Mouse (Mus musculus) adrenal gland, postnatal 25 days (tissue): ENCODE data around the gene Dchs2. TPM values are rescaled to one million over a fixed set of nuclear protein-coding genes. Genes with fewer than 3 reads are reported as not detected.

Source experiments
- DNase-seq: peaks from one replicate; pipeline ENCODE4 v3.0.0; 2021; ENCODE audit warnings: mixed read lengths
- total RNA-seq: library from RNA; stranded (reverse); gene quantifications from 2 replicates; pipeline ENCODE4 v1.2.3, GENCODE M21; 2021

Gene Dchs2
- total RNA-seq, 1 experiment from 2014 or later, result 0.52 TPM

DNA sequence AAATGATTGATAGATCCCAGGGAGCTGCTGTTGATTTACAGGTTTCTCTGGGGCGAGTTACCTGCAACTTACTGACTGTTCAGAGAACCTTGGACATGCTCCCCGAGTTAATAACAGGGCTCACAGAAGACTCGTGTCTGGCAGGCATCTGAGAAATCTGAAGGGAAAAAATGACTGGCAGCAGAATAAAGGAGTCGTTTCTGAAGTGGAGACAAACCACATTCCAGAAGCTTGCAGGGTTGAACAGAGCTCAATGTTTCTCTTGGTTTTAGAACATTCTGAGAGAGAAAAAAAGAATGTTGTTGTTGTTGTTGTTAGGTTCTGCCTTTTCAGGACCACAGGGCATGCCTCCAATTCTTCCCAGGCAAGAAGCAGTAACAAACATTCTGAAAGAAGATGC lies 131.7 kb downstream of the Dchs2 start:
- DNase-seq, result no peak

DNA sequence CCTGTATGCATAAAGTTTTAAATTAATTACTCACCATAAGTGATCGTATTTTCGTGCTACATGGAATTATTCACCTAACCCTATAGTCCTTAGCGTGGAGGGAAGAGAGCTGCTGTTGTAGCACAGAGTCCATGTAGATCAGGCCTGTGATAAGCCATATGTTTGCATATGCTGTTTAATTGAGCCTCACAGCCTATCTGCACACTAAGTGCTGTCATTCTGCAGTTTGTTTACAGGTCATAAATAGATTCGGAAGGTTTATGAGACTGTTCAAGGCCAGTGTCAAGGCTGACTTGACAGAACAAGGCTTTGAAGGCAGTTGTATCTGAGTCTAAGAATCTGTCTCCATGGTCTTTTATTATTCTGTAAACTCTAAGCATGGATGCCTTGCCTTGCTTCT lies 138.3 kb downstream of the Dchs2 start:
- no peak for DNase-seq

DNA sequence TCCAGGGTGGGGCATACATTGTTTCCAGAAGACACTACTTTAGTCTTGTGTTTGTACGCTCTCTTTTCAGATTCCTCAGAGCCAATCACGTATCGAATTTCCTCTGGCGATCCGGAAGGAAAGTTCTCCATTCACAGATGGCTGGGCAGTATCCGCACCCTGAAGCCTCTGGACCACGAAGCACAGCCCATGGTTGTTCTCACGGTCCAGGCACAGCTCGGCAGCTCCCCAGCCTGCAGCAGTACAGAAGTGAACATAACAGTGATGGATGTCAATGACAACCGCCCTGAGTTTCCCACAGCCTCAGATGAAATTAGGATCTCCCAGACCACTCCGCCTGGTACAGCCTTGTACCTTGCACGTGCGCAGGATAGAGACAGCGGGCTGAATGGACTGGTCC lies 142.5 kb downstream of the Dchs2 start:
- DNase-seq, result no peak

DNA sequence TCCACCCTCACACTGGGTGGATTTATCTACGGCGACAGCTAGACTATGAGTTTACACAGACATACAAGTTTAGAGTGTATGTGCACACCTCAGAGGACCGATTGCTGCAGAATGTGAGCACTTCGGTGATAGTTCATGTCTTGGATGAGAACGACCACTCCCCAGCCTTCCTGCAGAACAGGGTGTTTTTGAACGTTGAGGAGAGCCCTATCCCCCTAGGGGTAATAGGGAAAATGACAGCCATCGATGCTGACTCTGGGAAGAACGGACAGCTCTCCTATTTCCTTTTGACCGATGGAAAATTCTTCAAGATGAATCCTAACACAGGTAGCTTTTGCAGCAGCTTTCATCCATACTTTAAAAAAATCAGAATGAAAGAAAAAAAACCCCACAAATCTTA lies 143.2 kb downstream of the Dchs2 start:
- no peak for DNase-seq

DNA sequence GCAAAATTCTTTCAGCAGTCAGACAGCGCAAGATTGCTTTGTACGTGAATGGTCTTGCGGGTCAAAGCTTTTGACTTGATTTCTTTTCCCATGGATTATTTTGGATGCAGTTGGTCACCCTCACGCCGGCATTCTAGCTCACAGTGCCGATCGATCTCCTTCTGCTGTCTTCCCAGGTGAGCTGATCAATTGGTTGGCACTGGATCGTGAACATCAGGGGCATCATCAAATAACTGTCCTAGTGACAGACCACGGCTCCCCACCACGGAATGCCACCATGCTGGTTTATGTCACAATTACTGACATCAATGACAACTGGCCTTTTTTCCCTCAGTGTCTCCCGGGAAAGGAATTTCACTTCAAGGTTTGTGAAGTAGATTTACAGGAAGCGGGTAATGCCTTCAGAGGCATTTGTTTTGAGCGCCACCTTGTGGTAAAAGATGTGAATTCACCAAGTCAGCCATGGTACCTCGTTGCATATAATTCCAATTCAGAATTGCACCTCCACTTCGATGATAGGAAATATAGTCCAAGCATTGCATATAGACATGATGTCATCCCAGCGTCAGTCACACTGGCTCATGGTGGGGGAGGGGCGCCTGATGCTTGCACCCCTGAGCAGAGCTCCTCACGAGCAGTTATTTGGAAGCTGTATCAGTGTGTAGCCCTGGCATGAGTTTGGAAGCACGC lies 146.0 kb downstream of the Dchs2 start:
- DNase-seq, result peak; percentile 38

DNA sequence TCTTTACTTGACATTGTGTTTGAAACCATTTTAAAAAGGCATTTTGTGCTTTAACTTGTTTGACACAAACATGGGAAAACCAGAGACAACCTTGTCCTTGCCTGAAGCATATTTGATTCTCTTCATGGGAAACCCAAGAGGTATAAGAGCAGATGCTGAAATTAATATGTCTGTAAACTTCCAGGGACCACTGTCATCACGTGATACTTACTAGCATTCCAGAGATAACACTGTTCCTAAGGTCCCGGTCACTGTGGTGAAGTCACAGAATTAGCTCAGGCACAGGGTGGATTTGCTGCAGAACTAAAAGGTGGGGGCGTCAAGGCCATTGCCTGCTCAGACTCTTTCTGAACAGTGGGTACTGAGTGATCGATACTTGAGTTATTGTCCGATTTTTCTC lies 148.0 kb downstream of the Dchs2 start:
- DNase-seq, result no peak

DNA sequence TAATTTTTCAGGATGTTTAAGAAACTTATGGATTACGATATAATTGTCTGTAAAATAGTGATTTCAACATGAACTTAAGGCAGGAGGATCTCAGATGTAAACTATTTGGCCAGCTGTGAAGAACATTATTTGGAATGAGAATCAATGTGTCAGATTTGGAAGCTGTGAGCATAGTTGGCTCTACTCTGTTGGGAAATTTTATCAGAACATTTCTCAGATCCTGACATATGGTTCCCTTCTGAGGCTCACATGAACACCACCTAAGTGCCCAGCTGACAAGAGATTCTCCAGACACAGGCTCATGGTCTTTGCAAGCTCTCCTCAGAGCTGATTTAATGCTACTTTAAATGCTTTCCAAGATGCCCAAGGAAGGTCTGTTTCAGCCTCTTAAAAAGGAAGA lies 156.1 kb downstream of the Dchs2 start:
- DNase-seq, result no peak

DNA sequence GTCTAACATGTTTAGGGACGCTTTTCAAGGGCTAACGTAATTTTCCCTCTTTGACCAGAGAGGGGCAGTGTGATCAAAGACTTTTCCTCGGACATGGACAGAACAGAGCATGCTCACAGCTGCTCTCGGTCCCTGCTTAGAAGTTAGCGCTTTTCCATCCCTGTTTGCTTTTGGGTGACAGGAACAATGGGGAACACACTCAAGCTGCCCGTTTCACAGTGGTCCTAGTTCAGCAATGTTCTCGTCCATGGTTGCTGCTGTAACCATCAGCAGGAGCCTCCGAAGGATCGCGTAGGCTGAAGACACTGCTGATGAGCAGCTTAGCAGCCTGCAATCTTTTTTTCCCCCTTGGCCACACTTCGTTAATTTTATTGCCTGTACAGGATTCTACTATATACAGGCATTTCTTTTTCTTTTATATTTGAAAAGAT lies 159.2 kb downstream of the Dchs2 start:
- no peak for DNase-seq

DNA sequence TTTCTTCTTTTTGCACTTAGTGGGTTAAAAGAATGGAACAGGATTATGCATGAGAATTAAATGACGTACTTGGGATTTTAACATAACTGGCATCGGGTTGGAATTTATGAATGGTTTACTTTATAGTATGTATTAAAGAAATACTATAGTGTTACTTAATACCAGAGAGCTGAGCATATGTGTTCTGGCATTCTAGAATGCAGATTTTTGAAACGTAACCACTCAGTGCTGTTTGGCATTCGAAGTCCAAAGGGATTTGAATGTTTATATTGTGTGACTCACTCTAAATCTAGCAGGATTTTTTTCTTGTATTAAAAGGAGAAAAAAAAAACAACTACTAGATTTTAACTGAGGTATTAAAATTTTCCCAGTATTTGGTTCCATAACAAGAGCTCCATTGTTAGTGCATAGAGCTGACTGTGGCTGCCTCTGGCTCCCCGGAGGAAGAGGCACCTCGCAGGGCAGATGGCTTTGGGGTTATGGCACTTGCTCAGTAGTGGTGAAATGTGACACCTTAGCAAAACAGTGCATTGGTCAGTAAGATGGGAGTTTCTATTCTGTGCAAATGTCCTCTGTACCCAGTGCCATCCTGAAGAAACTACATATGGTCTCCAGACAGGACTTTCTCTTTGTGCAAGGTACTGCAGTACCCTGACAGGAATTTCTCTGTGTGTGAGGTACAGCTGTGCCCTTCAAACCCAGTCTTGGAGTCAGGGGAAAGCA lies 160.5 kb downstream of the Dchs2 start:
- DNase-seq, result no peak

DNA sequence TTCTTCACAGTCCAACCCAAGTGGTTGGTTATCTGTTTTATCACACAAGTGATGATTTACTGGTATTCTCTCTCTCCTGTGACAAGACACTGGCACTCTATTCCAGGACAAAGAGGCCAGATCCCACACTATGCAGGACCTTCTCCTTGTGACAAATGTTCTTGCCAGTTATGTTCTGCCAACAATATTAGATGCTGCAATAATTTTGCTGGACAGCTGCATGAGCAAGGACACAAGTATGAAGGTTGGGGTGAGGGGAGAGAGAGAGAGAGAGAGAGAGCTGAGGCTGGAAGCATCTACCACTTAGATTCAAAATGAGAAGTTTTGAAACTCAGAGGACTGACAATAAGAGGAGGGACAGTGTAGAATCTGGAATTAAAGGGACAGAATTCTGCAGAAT lies 162.7 kb downstream of the Dchs2 start:
- no peak for DNase-seq

DNA sequence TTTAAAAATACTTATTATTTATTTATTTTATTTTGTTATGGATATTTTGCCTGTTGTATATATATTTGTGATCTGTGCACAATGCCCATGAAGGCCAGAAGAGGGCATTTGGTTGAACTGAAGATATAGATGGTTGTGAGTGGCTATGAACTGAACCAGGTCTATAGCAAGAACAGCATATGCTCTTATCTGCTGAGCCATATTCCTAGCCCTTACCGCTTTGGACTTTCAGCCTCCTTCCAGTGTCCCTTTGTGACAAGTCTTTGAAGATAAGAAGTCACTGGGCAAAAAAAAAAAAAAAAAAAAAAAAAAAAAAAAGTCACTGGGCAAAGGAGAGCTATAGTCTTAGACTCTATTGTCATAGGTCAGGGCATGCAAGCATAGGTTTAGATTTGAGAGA lies 163.2 kb downstream of the Dchs2 start:
- DNase-seq, result no peak

DNA sequence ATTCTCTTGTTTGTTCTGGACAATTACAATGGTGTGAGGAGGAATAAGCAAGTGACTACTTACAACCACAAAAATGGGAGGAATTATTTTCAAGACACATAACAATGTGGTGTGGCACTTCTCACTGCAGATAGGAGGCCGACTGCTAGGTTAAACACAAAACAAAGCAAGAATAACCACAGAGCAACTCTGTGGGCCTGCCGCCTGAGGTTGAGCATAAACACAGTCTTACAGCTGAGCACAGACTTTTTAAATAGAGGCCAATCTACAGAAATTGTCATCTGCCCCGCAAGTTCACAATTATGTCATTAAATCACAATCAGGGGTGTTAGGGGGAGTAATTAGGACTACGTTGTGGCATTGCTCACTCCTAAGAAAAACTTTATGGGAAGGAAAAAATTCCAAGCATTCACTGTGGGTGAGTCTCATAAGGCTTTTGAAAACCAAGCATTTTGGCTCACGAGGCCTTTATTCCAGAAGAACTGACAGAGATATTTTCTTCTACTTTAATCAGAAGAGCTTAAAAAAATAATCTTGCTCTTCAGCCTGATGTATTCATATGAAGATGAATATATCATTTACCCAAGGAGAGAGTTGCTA lies 172.1 kb downstream of the Dchs2 start:
- DNase-seq, result no peak

DNA sequence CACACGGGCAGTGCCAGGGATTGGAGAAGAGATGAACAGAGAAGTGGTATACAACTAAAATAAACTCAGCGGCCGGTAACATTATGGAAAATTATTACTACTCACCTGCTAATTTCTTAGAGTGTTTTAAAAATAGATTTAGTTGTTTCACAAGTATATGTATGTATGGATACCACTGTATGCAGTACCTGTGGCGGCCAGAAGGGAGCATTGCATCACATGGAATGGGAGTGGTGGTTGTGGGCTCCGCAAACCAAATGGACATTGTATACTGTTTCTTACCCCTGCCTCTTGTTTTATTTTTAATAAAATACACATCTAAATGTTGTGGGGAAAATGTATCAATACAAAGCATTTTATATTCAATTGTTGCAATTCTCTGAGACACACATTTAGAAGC lies 176.1 kb downstream of the Dchs2 start:
- no peak for DNase-seq

DNA sequence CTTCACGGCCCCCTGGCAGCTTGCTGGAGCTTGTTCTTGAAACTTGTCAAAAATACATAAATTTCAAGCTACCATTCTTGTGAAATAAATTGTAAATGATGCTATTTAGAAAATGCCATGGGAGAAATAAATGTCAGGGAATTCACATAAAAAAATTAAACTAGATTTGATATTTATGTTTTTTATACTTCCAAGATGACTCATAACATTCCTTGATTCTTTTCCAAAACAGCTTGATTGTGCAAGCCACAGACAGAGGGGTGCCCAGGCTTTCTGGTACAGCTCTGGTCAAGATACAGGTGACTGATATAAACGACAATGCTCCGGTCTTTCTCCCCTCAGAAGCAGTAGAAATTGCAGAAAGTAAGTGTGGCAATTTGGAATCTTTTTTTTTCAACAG lies 218.2 kb downstream of the Dchs2 start:
- no peak for DNase-seq

DNA sequence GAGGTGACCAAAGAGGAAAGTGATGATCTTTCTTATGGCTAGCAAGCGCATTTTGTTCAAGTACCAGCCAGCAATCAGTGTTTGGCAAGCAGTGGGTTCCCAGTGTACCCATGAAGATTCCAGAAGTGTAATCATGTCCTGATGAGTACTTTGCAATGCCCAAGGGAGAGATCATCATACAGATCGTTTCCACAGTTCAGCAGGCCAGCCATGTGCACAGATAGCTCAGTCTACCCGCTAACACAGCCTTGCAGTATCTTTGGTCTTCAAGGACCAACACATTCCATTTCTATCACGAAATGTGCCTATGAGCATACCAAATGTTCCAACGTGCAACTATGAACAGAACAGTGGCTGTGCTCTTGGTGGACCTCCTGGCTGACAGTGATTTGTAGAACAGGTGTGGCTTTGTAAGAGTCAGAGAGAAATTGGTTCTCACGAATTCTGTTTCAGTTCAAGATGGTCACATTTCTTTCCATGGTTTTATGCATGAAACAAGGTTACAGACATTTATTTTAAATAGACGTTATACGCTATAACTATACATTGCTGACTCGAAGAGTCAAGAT lies 240.8 kb downstream of the Dchs2 start:
- DNase-seq, result no peak

DNA sequence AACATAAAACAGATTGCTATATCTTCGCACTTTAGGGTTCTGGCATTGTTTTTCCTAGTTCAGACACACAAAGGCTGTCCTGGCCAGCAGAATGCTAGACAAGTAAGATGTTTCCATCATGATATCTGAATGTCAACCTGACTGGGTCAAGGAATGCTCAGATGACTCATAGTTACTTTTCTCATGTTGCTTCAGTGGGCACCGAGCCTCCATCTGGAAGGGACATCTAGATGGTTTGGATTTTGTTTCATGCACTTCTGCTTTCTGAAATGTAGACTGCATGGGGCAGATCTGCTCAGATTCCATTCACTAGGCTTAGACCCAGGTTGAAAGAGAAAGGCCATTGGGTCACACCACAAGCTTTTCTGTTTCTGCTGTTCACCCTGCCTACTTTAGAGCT lies 242.1 kb downstream of the Dchs2 start:
- DNase-seq, result no peak

DNA sequence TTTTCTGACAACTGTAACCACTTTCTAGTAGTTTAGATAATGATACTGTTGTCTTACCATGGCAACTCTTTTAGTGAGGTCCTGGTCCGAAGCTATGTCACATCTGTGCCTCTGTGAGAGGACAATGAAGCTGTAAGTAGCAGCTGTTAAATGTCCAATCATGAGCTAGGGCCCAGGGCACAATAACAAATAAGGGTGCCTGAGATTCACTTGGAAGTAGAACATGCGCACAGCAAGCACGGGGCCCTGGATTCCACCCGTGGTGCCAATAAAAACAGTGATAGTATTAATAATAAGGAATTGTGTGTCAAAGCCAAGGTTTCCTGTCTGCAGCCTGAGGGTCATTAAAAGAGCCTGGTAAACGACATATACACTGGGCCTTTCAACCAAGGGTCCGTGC lies 246.6 kb downstream of the Dchs2 start:
- DNase-seq, result no peak

DNA sequence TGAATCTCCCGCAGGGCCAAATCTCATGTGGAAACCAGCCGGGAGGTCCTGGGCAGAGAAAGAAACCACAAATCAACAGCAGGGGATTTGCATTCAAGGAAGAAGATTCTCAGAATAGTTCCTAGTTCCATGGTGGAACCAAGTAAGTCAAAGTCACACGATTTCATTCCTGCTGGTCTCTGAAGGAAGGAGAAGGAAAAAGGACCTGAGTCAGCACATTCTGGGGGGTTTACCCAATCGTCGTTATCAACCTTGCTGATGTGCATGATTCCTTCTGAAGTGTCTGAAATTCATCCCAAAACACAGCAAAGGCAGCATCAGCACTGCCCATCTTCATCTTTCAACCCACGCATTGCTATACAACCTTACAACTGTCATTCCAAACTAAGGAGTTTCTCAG lies 249.1 kb downstream of the Dchs2 start:
- DNase-seq, result no peak

Other genes with a start within 250 kb of the Dchs2 start
- gene Lrat, start 224.0 kb upstream of the Dchs2 start, total RNA-seq, result 0.06 TPM in 1 of 2 replicates, not detected in the other
- gene Fgg, start 120.2 kb upstream of the Dchs2 start, total RNA-seq, result 0.24 and 23.1 TPM in 2 replicates
- 0.18 and 34.4 TPM in 2 replicates for gene Fga, start 101.9 kb upstream of the Dchs2 start, total RNA-seq
- 17.5 TPM in 1 of 2 replicates, not detected in the other for gene Fgb, start 78.1 kb upstream of the Dchs2 start, total RNA-seq
- 50.1 and 51.6 TPM in 2 replicates for gene Plrg1, start 72.4 kb upstream of the Dchs2 start, total RNA-seq